Mouse (Mus musculus): ENCODE measurements around the gene Grb2. TPM values are rescaled to one million over a fixed set of nuclear protein-coding genes. Genes with fewer than 3 reads are reported as not detected.

Gene Grb2
- polyA plus RNA-seq, 1 experiment from 2014 or later: 121 TPM

GRCm38 (mm10) chr11:115670451-115671050 is 37.8 kb downstream of the Grb2 start:
- H3K9me3 ChIP-seq (ENCODE audit: control insufficient read depth, low read length): no peaks in the 10 kb centered on the region
- H3K4me1 ChIP-seq (replicated peaks; ENCODE audit: control insufficient read depth, insufficient read depth, low read length): 0 out of 2 replicates have a peak, but pooled peaks cover 5% of the 10 kb centered on the region
- no peak overlapping the region for H3K9ac ChIP-seq
- no peak overlapping the region for H3K27ac ChIP-seq
- H3K4me3 ChIP-seq (replicated peaks; ENCODE audit: low read length): no peak overlapping the region
- ATAC-seq (ENCODE audit: low FRiP score) (no peak), DNase-seq (ENCODE audit: low spot score) (no peak)
- H3K27me3 ChIP-seq (ENCODE audit: control insufficient read depth, insufficient read depth, low read length): no peaks in the 10 kb centered on the region
- no peak overlapping the region for H3K4me2 ChIP-seq (replicated peaks)
- WGBS: 47% methylated on average over 5 of the region's 5 CpGs
- H3K36me3 ChIP-seq (replicated peaks; ENCODE audit: control insufficient read depth, insufficient read depth): no peaks in the 10 kb centered on the region

- Histone ChIP-seq H3K36me3 (replicated peaks; ENCODE audit: control insufficient read depth, insufficient read depth) (no peaks in the 10 kb centered on the region), H3K27me3 (ENCODE audit: control insufficient read depth, insufficient read depth, low read length) (no peaks in the 10 kb centered on the region), H3K27ac (no peak overlapping the region), H3K9ac (no peak overlapping the region), H3K4me1 (replicated peaks; ENCODE audit: control insufficient read depth, insufficient read depth, low read length) (no peaks in the 10 kb centered on the region), H3K4me2 (replicated peaks) (no peak overlapping the region), H3K4me3 (replicated peaks; ENCODE audit: low read length) (no peak overlapping the region), H3K9me3 (ENCODE audit: control insufficient read depth, low read length) (no peaks in the 10 kb centered on the region)
- WGBS: 74% methylated on average over 4 of the region's 4 CpGs
- DNase-seq (ENCODE audit: low spot score) (no peak), ATAC-seq (ENCODE audit: low FRiP score) (no peak)
These were observed 44.6 kb downstream of the Grb2 start for GRCm38 (mm10) chr11:115663676-115664335.

- Histone ChIP-seq H3K4me2 (replicated peaks) (no peak overlapping the region), H3K4me1 (replicated peaks; ENCODE audit: control insufficient read depth, insufficient read depth, low read length) (no peaks in the 10 kb centered on the region), H3K9me3 (ENCODE audit: control insufficient read depth, low read length) (no peaks in the 10 kb centered on the region), H3K36me3 (replicated peaks; ENCODE audit: control insufficient read depth, insufficient read depth) (no peaks in the 10 kb centered on the region), H3K27ac (no peak overlapping the region), H3K27me3 (ENCODE audit: control insufficient read depth, insufficient read depth, low read length) (no peaks in the 10 kb centered on the region), H3K4me3 (replicated peaks; ENCODE audit: low read length) (no peak overlapping the region), H3K9ac (no peak overlapping the region)
- WGBS: 97% methylated on average over 4 of the region's 4 CpGs
- DNase-seq (ENCODE audit: low spot score) (no peak), ATAC-seq (ENCODE audit: low FRiP score) (no peak)
These were observed 48.0 kb downstream of the Grb2 start for GRCm38 (mm10) chr11:115660376-115660775.

GRCm38 (mm10) chr11:115658521-115658920 is 49.9 kb downstream of the Grb2 start:
- Histone ChIP-seq H3K4me3 (replicated peaks; ENCODE audit: low read length) (no peak overlapping the region), H3K4me2 (replicated peaks) (no peak overlapping the region), H3K9me3 (ENCODE audit: control insufficient read depth, low read length) (no peaks in the 10 kb centered on the region), H3K27ac (no peak overlapping the region), H3K27me3 (ENCODE audit: control insufficient read depth, insufficient read depth, low read length) (no peaks in the 10 kb centered on the region), H3K36me3 (replicated peaks; ENCODE audit: control insufficient read depth, insufficient read depth) (peaks cover 17% of the 10 kb centered on the region), H3K9ac (no peak overlapping the region), H3K4me1 (replicated peaks; ENCODE audit: control insufficient read depth, insufficient read depth, low read length) (no peaks in the 10 kb centered on the region)
- DNase-seq (ENCODE audit: low spot score): no peak
- no peak for ATAC-seq (ENCODE audit: low FRiP score)
- 96% methylated on average over 6 of the region's 6 CpGs for WGBS

GRCm38 (mm10) chr11:115654128-115654527 is 54.3 kb downstream of the Grb2 start:
- no peak for ATAC-seq (ENCODE audit: low FRiP score)
- no peak for DNase-seq (ENCODE audit: low spot score)
- 77% methylated on average over 2 of the region's 2 CpGs for WGBS
- H3K4me2 ChIP-seq (replicated peaks): no peak overlapping the region
- H3K9ac ChIP-seq: no peak overlapping the region
- no peaks in the 10 kb centered on the region for H3K4me1 ChIP-seq (replicated peaks; ENCODE audit: control insufficient read depth, insufficient read depth, low read length)
- no peak overlapping the region for H3K27ac ChIP-seq
- no peaks in the 10 kb centered on the region for H3K9me3 ChIP-seq (ENCODE audit: control insufficient read depth, low read length)
- no peaks in the 10 kb centered on the region for H3K27me3 ChIP-seq (ENCODE audit: control insufficient read depth, insufficient read depth, low read length)
- no peak overlapping the region for H3K4me3 ChIP-seq (replicated peaks; ENCODE audit: low read length)
- peaks cover 31% of the 10 kb centered on the region for H3K36me3 ChIP-seq (replicated peaks; ENCODE audit: control insufficient read depth, insufficient read depth)

- H3K4me3 ChIP-seq (replicated peaks; ENCODE audit: low read length): no peak overlapping the region
- H3K27ac ChIP-seq: no peak overlapping the region
- WGBS: 91% methylated on average over 3 of the region's 3 CpGs
- no peaks in the 10 kb centered on the region for H3K27me3 ChIP-seq (ENCODE audit: control insufficient read depth, insufficient read depth, low read length)
- H3K9ac ChIP-seq: no peak overlapping the region
- DNase-seq (ENCODE audit: low spot score) (no peak), ATAC-seq (ENCODE audit: low FRiP score) (no peak)
- H3K36me3 ChIP-seq (replicated peaks; ENCODE audit: control insufficient read depth, insufficient read depth): peaks cover 40% of the 10 kb centered on the region
- H3K4me2 ChIP-seq (replicated peaks): no peak overlapping the region
- no peaks in the 10 kb centered on the region for H3K9me3 ChIP-seq (ENCODE audit: control insufficient read depth, low read length)
- no peaks in the 10 kb centered on the region for H3K4me1 ChIP-seq (replicated peaks; ENCODE audit: control insufficient read depth, insufficient read depth, low read length)
These were observed 55.2 kb downstream of the Grb2 start for GRCm38 (mm10) chr11:115653194-115653593.

GRCm38 (mm10) chr11:115651680-115652079 is 56.7 kb downstream of the Grb2 start:
- DNase-seq (ENCODE audit: low spot score): no peak
- 89% methylated on average over 3 of the region's 3 CpGs for WGBS
- H3K4me1 ChIP-seq (replicated peaks; ENCODE audit: control insufficient read depth, insufficient read depth, low read length): no peaks in the 10 kb centered on the region
- ATAC-seq (ENCODE audit: low FRiP score): no peak
- H3K27me3 ChIP-seq (ENCODE audit: control insufficient read depth, insufficient read depth, low read length): no peaks in the 10 kb centered on the region
- no peak overlapping the region for H3K9ac ChIP-seq
- H3K27ac ChIP-seq: no peak overlapping the region
- H3K36me3 ChIP-seq (replicated peaks; ENCODE audit: control insufficient read depth, insufficient read depth): peaks cover 51% of the 10 kb centered on the region
- no peak overlapping the region for H3K4me2 ChIP-seq (replicated peaks)
- no peak overlapping the region for H3K4me3 ChIP-seq (replicated peaks; ENCODE audit: low read length)
- no peaks in the 10 kb centered on the region for H3K9me3 ChIP-seq (ENCODE audit: control insufficient read depth, low read length)

GRCm38 (mm10) chr11:115649706-115650105 is 58.7 kb downstream of the Grb2 start:
- Histone ChIP-seq H3K9ac (no peak overlapping the region), H3K4me2 (replicated peaks) (no peak overlapping the region), H3K4me1 (replicated peaks; ENCODE audit: control insufficient read depth, insufficient read depth, low read length) (no peaks in the 10 kb centered on the region), H3K27me3 (ENCODE audit: control insufficient read depth, insufficient read depth, low read length) (no peaks in the 10 kb centered on the region), H3K27ac (peak overlapping the region; percentile 54; the same call in 1 of the 2 replicates), H3K4me3 (replicated peaks; ENCODE audit: low read length) (no peak overlapping the region), H3K36me3 (replicated peaks; ENCODE audit: control insufficient read depth, insufficient read depth) (peaks cover 64% of the 10 kb centered on the region), H3K9me3 (ENCODE audit: control insufficient read depth, low read length) (no peaks in the 10 kb centered on the region)
- WGBS: 51% methylated on average over 10 of the region's 10 CpGs
- ATAC-seq (ENCODE audit: low FRiP score): no peak
- no peak for DNase-seq (ENCODE audit: low spot score)

- Histone ChIP-seq H3K4me2 (replicated peaks) (no peak overlapping the region), H3K36me3 (replicated peaks; ENCODE audit: control insufficient read depth, insufficient read depth) (peaks cover 61% of the 10 kb centered on the region)
These were observed 60.9 kb downstream of the Grb2 start for GRCm38 (mm10) chr11:115647459-115647858.

More at GRCm38 (mm10) chr11:115647459-115647858, 60.9 kb downstream of the Grb2 start:
- no peaks in the 10 kb centered on the region for H3K9me3 ChIP-seq (ENCODE audit: control insufficient read depth, low read length)
- WGBS: 69% methylated on average over 6 of the region's 6 CpGs
- no peak overlapping the region for H3K9ac ChIP-seq
- H3K27me3 ChIP-seq (ENCODE audit: control insufficient read depth, insufficient read depth, low read length): no peaks in the 10 kb centered on the region
- H3K4me3 ChIP-seq (replicated peaks; ENCODE audit: low read length): no peak overlapping the region
- H3K4me1 ChIP-seq (replicated peaks; ENCODE audit: control insufficient read depth, insufficient read depth, low read length): no peaks in the 10 kb centered on the region
- H3K27ac ChIP-seq: no peak overlapping the region
- DNase-seq (ENCODE audit: low spot score) (peak; percentile 77), ATAC-seq (ENCODE audit: low FRiP score) (no peak)
